Mouse (Mus musculus) heart, embryonic 16.5 days (tissue): ENCODE data around the gene Slc6a19. TPM values are rescaled to one million over a fixed set of nuclear protein-coding genes. Genes with fewer than 3 reads are reported as not detected.

Experiments
- ATAC-seq: fragments of 200-750 bp; cut with Nextera tagmentation; replicated peaks from 2 replicates; pipeline ENCODE4 v1.8.0; 2017; ENCODE audit warnings: moderate number of reproducible peaks; ENCODE audit not compliant: insufficient read depth, low FRiP score; ENCODE audit errors: extremely low read depth
- H3K27ac ChIP-seq: fragments of 300-500 bp; sonication (generic); 2 replicates; pipeline ENCODE4 v1.5.1; 2014; ENCODE audit warnings: mild to moderate bottlenecking, low read length, control low read depth, moderate library complexity
- H3K27me3 ChIP-seq: fragments of 300-500 bp; sonication (generic); 2 replicates; pipeline ENCODE4 v1.6.1; 2014; ENCODE audit warnings: low read length, mixed read lengths; ENCODE audit not compliant: control insufficient read depth, insufficient read depth
- H3K36me3 ChIP-seq: fragments of 300-500 bp; sonication (generic); 2 replicates; pipeline ENCODE4 v1.6.1; 2014; ENCODE audit not compliant: control insufficient read depth, insufficient read depth
- H3K4me1 ChIP-seq: fragments of 300-500 bp; sonication (generic); 2 replicates; pipeline ENCODE4 v1.6.1; 2014; ENCODE audit warnings: low read length, mixed read lengths; ENCODE audit not compliant: control insufficient read depth, insufficient read depth
- H3K4me2 ChIP-seq: fragments of 300-500 bp; sonication (generic); 2 replicates; pipeline ENCODE4 v1.6.1; 2014; ENCODE audit warnings: low read depth, mild to moderate bottlenecking, control low read depth, low read length
- H3K4me3 ChIP-seq: fragments of 300-500 bp; sonication (generic); 2 replicates; pipeline ENCODE4 v1.5.1; 2014; ENCODE audit warnings: mild to moderate bottlenecking, control low read depth, low read length
- H3K9ac ChIP-seq: fragments of 300-500 bp; sonication (generic); 2 replicates; pipeline ENCODE4 v1.6.1; 2014; ENCODE audit warnings: low read length, control low read depth
- H3K9me3 ChIP-seq: fragments of 300-500 bp; sonication (generic); replicated peaks from 2 replicates; pipeline ENCODE4 v1.6.1; 2016; ENCODE audit warnings: low read length; ENCODE audit not compliant: control insufficient read depth
- WGBS: fragments of 180-500 bp; shearing (Covaris S2); extraction: QIAGEN DNeasy Blood & Tissue Kit; methylation state at CpG from one replicate; pipeline ENCODE4 v1.1.7; 2014; 5-methylcytosine and 5-hydroxymethylcytosine counted together
- polyA plus RNA-seq: library from polyadenylated mRNA; unstranded; fragments of >200 nt; fragmentation: Nextera tagmentation; extraction: Ambion mirVana; gene quantifications from 2 replicates; pipeline ENCODE4 v1.2.1, GENCODE M21; 2015

The Slc6a19 gene
- polyA plus RNA-seq, 1 experiment from 2014 or later: 0.50 TPM

- H3K27me3 ChIP-seq: 0 out of 2 replicates have a peak, but pooled peaks cover 3% of the 10 kb centered on the region
- H3K9me3 ChIP-seq: no peaks in the 10 kb centered on the region
- H3K4me3 ChIP-seq: no peak overlapping the region
- no peaks in the 10 kb centered on the region for H3K4me1 ChIP-seq
- no peak overlapping the region for H3K27ac ChIP-seq
- ATAC-seq: no peak
- 74% methylated on average over 2 of the region's 2 CpGs for WGBS
- no peak overlapping the region for H3K9ac ChIP-seq
- no peak overlapping the region for H3K4me2 ChIP-seq
- no peaks in the 10 kb centered on the region for H3K36me3 ChIP-seq
Observed at GRCm38 (mm10) chr13:73660163-73660695, 44.4 kb downstream of the Slc6a19 start.

- no peak for ATAC-seq
- H3K27ac ChIP-seq: no peak overlapping the region
- H3K4me3 ChIP-seq: no peak overlapping the region
- H3K27me3 ChIP-seq: 0 out of 2 replicates have a peak, but pooled peaks cover 3% of the 10 kb centered on the region
- H3K4me1 ChIP-seq: no peaks in the 10 kb centered on the region
- no peaks in the 10 kb centered on the region for H3K9me3 ChIP-seq
- H3K36me3 ChIP-seq: no peaks in the 10 kb centered on the region
- no peak overlapping the region for H3K9ac ChIP-seq
- WGBS: 22% methylated on average over 2 of the region's 2 CpGs
- H3K4me2 ChIP-seq: no peak overlapping the region
Observed at GRCm38 (mm10) chr13:73658953-73659352, 45.7 kb downstream of the Slc6a19 start.

- H3K27ac ChIP-seq: no peak overlapping the region
- H3K9ac ChIP-seq: no peak overlapping the region
- 0 out of 2 replicates have a peak, but pooled peaks cover 3% of the 10 kb centered on the region for H3K27me3 ChIP-seq
- no peak overlapping the region for H3K4me2 ChIP-seq
- H3K9me3 ChIP-seq: no peaks in the 10 kb centered on the region
- no peaks in the 10 kb centered on the region for H3K36me3 ChIP-seq
- ATAC-seq: no peak
- 74% methylated on average over 3 of the region's 3 CpGs for WGBS
- no peak overlapping the region for H3K4me3 ChIP-seq
- H3K4me1 ChIP-seq: no peaks in the 10 kb centered on the region
Observed at GRCm38 (mm10) chr13:73654976-73655375, 49.7 kb downstream of the Slc6a19 start.

GRCm38 (mm10) chr13:73653266-73653665 is 51.4 kb downstream of the Slc6a19 start:
- H3K9me3 ChIP-seq: no peaks in the 10 kb centered on the region
- no peak for ATAC-seq
- 74% methylated on average over 3 of the region's 3 CpGs for WGBS

GRCm38 (mm10) chr13:73646397-73647087 is 58.1 kb downstream of the Slc6a19 start:
- Histone ChIP-seq H3K9me3 (no peaks in the 10 kb centered on the region), H3K4me1 (no peaks in the 10 kb centered on the region), H3K4me2 (no peak overlapping the region), H3K36me3 (no peaks in the 10 kb centered on the region), H3K27ac (no peak overlapping the region), H3K4me3 (no peak overlapping the region), H3K9ac (no peak overlapping the region), H3K27me3 (no peaks in the 10 kb centered on the region)
- ATAC-seq: 0 out of 2 replicates have a peak, but pooled peaks have one; percentile 47
- 42% methylated on average over 6 of the region's 6 CpGs for WGBS

More at GRCm38 (mm10) chr13:73653266-73653665, 51.4 kb downstream of the Slc6a19 start:
- Histone ChIP-seq H3K27ac (no peak overlapping the region), H3K36me3 (no peaks in the 10 kb centered on the region), H3K4me3 (no peak overlapping the region), H3K9ac (no peak overlapping the region), H3K27me3 (no peaks in the 10 kb centered on the region), H3K4me2 (no peak overlapping the region), H3K4me1 (no peaks in the 10 kb centered on the region)

GRCm38 (mm10) chr13:73641296-73641695 is 63.4 kb downstream of the Slc6a19 start:
- Histone ChIP-seq H3K27me3 (no peaks in the 10 kb centered on the region), H3K4me3 (no peak overlapping the region), H3K27ac (no peak overlapping the region), H3K4me2 (no peak overlapping the region), H3K4me1 (no peaks in the 10 kb centered on the region), H3K9ac (no peak overlapping the region), H3K36me3 (no peaks in the 10 kb centered on the region), H3K9me3 (no peaks in the 10 kb centered on the region)
- peak; percentile 45 for ATAC-seq
- 77% methylated on average over 4 of the region's 4 CpGs for WGBS

GRCm38 (mm10) chr13:73637826-73638225 is 66.8 kb downstream of the Slc6a19 start:
- Histone ChIP-seq H3K27ac (no peak overlapping the region), H3K4me1 (no peaks in the 10 kb centered on the region), H3K4me3 (no peak overlapping the region), H3K36me3 (no peaks in the 10 kb centered on the region), H3K27me3 (no peaks in the 10 kb centered on the region), H3K4me2 (no peak overlapping the region), H3K9ac (no peak overlapping the region), H3K9me3 (no peaks in the 10 kb centered on the region)
- 72% methylated on average over 5 of the region's 6 CpGs for WGBS
- no peak for ATAC-seq

GRCm38 (mm10) chr13:73631837-73632236 is 72.8 kb downstream of the Slc6a19 start:
- H3K9me3 ChIP-seq: no peaks in the 10 kb centered on the region
- H3K27ac ChIP-seq: no peak overlapping the region
- 89% methylated on average over 3 of the region's 3 CpGs for WGBS
- H3K36me3 ChIP-seq: no peaks in the 10 kb centered on the region
- H3K4me3 ChIP-seq: no peak overlapping the region
- H3K9ac ChIP-seq: no peak overlapping the region
- ATAC-seq: no peak
- peaks cover 6% of the 10 kb centered on the region; the same call in 1 of the 2 replicates for H3K4me1 ChIP-seq
- H3K4me2 ChIP-seq: no peak overlapping the region
- H3K27me3 ChIP-seq: no peaks in the 10 kb centered on the region
